Mouse (Mus musculus): ENCODE results near the gene Syne3.

GRCm38 (mm10) chr12:104908024-104908781 lies 101.4 kb downstream of the Syne3 start:
- no peak for TF ChIP-seq MAFK (IDR thresholded peaks at IDR 0.05; ENCODE audit: insufficient read depth, low read depth, low read length)
- TF ChIP-seq CHD2 (IDR thresholded peaks at IDR 0.05; ENCODE audit: low read depth, low read length), result no peak
- TF ChIP-seq ZNF384 (IDR thresholded peaks at IDR 0.05; ENCODE audit: low read depth, low read length), result no peak
- TF ChIP-seq ZC3H11A (IDR thresholded peaks at IDR 0.05; ENCODE audit: borderline replicate concordance, low read depth, low read length), result no peak
